Mouse (Mus musculus): ENCODE data around the gene Lipc.

Gene Lipc

DNA sequence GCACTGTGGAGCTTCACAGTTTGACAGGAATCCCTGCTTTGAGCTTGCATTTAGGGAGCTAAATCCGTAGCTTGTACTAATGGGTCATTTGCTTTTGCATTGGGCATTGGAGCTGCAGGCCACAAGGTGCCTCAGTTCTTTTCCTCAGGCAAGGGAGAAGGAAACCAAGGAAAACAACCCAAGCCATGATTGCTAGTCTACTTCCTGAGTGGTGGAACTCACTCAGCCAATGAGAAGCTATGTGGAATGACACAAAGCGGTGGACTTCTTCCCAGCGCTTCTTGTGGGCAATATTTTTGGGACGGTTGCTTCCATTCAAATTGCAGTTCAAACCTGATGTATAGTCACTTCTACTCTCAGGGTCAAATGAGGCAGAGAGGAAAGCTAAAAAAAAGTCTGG is at the start of gene Lipc:
Gene Lipc (minus strand): TSS at position 101 of the 400 bp plus-strand sequence.
- no peak for DNase-seq (ENCODE audit: inconsistent age in 2 of 2, low spot score in 1 of 2)

DNA sequence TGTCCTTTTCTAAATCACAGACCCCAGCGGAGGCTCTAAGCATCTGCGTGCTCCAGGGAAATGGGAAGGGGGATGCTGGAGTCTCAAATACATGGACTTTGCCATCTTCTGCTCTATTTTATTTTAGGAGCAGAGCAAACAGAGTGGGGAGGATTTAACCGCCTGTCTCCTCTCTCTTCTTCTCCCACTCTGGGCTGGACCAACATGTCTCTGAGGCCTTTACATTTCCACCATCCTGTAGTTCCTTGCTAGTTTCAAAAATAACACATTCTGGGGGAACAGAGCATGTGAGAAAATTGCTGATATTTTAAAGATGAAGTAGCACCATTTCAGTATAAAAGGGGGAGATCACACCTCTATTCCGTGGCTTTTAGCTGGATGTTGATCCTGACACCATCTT is 47.1 kb upstream of the Lipc start:
- DNase-seq (ENCODE audit: inconsistent age in 2 of 2, low spot score in 1 of 2), result no peak

DNA sequence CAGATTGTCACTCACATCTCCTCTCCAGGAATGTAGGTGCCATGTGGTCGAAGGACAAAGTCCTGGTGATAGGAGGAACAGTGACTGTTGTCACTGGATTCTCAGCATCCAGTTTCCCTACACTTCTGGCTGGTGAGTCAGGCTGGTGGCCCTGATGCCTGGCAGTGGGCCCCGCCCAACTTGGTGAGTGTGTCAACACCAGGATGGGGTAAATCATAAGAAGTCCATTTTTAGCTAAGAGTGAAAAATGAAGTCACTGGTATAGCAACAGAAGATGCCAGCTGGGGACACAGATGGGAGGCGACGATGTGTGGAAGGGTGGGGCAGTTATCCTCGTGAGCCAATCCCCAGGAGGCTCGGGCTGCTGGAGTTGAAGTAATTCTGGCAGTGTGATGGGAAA is 46.7 kb upstream of the Lipc start:
- peak; percentile 26 to 81 for DNase-seq (ENCODE audit: inconsistent age in 2 of 2, low spot score in 1 of 2)

DNA sequence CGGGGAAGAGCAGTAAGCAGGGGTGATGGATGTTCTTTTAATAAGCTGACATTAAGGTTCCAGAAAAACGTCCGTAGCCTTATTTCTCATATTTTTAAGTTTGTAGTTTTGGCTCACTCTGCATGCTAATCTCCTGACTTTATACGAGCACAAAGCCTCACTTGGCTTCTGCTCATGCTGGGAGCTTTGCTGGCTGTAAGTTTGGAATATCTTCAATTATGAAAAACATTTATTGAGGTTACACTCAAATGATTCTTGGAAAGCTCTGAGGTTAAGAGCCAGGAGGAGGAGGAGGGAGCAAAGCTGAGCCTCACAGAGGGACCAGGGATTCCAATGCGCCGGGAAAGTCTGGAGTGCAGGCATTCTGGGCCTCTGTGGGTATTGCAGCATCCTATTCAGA is 41.3 kb upstream of the Lipc start:
- DNase-seq (ENCODE audit: inconsistent age in 2 of 2, low spot score in 1 of 2), result no peak

DNA sequence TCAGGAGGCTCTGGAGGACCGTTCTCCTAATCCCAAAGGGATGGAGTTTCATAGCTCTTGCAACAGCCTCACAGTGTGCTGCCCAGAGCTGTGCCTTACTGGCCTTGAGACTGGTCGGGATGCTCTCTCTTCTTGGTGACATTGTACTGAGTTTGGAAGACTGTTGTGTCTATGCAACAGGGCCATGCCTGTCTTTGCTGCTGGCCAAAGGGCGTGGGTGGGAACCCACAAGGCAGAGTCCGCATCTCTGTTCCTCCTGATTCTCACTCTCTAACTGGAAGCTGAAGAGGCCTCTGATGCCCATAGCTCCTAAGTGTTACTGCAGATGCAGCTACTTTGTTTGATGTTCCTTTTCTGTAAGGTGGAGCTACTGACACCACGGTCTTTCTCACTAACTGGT is 39.4 kb upstream of the Lipc start:
- no peak for DNase-seq (ENCODE audit: inconsistent age in 2 of 2, low spot score in 1 of 2)

DNA sequence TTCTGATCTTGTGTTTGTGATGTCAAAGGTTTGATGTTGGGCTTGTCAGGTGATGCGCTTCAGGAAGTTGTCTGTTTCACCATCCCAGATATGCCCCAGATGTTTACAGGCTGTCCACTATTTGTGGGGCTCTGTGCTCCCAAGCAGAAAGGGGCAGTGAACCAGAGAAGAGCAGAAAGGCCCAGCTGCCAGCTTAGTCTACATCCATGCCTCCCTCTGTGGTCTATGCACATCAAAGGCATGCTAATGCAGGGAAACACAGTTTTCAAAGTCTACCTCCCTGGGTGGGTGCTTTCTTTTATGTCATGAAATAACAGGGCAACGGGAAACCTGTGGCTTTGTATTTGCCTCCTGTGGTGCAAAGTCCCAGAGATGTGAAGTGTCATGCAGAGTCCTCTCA is 35.2 kb upstream of the Lipc start:
- DNase-seq (ENCODE audit: inconsistent age in 2 of 2, low spot score in 1 of 2), result no peak

DNA sequence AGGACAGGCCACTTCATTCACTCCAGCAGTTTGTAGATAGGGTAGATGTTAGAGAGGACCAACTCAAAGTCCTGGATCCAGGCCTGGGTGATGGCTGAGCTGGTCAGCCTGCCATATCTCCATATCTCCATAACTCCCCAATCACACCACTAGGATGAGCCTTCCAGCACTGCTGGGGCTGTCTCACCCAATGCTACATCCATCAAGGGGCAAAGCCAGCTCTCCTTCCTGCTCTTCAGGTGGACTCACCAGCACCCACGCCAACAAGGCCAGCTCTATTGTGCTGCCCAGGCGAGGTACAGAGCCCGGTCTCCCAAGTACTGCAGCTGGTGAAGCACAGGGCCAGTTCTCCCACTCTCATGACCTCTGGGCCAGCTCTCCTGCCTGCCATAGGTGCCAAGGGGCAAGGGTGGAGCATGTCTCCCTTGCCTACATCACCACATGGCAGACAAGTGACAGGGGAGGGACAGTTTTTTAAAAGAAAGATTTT is 31.0 kb upstream of the Lipc start:
- no peak for DNase-seq (ENCODE audit: inconsistent age in 2 of 2, low spot score in 1 of 2)

DNA sequence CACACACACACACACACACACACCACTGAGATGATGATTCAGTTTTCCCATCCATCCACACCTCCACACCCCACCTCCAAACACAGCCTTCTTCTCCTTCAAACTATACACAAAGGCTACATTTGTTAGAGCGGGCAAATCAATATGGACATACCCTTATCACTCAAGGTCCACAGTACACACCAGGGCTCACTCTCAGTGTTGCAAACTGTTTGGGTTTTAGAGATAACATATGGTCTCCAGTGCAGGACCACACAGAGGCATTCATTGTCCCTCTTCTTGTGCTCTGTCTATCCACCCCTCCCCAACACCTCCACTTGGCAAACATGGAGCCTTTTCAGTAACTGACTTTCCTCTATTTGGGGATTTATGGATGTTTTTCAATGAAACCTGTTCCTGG is 29.7 kb upstream of the Lipc start:
- DNase-seq (ENCODE audit: inconsistent age in 2 of 2, low spot score in 1 of 2), result no peak

DNA sequence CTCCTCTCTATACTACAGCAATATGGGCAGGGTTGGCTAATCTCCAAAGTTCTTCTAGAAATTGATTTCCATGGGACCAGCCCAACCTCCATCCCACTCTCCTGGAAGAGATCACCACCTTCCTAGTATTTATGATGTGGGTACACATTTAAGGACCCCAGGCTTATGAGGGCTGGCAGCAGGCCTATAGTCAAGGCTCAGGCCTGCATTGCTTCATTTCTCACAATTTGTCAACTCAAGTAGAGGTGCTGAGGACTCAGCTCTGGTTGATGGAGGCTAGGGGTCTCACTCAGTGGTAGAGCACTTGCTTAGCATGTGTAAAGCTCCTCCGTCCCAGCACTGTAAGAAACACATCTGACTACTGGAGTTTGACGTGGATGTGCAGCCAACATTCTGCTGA is 27.6 kb upstream of the Lipc start:
- DNase-seq (ENCODE audit: inconsistent age in 2 of 2, low spot score in 1 of 2), result no peak

DNA sequence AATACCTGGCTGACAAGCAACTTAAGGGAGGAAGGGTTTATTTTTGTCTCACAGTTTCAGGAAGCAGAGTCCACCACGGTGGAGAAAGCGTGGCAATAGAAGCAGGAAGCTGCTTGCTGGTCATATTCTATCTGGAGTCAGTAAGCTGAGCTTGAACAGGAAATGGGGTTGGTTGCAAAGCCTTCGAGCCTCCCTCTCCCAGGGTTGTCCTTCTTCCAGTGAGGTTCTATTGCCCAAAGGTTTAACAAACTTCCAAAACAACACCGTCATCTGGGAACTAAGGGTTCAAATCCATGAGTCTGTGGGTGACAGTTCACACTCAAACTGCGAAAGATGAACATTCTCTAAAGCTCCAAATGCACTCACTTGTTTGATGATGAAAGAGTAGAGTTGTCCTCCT is 27.1 kb upstream of the Lipc start:
- DNase-seq (ENCODE audit: inconsistent age in 2 of 2, low spot score in 1 of 2), result no peak

DNA sequence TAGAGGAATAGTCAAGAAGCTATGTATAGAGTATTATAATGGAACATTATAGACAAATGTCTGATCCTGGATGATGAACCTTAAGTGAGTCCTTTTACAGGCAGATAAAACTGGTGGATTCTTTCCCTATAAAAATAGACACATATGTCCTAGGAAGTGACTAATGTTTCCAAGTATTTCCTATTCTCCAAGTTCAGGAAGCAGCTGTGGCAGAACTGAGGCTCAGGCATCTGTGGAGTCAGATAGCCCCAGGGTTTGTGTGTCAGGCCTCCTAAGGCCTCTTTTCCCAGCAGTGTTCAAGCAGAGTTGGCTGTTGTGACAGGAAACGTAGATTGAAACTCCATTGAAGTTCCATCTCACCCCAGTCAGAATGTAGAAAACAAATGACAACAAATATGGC is 25.4 kb upstream of the Lipc start:
- peak; percentile 13 to 47 for DNase-seq (ENCODE audit: inconsistent age in 2 of 2, low spot score in 1 of 2)

DNA sequence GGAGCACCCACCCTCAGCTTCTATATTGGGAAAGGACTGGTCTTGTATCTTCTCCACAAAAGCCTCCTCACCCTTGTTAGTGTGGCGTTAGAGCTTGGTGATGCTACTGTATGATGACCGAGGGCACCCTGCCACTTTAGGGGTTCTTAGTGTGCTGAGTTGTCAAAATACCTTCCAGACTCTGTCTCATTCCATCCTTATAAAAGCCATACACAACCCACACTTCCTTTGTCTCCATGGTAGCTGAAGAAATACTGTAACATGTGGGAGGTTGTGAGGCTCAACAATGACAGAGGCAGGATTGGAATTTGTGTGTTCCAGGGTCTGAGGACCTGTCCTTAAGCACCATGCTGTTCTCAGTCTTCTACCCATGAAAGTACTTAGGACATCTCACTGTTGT is 23.9 kb upstream of the Lipc start:
- no peak for DNase-seq (ENCODE audit: inconsistent age in 2 of 2, low spot score in 1 of 2)

DNA sequence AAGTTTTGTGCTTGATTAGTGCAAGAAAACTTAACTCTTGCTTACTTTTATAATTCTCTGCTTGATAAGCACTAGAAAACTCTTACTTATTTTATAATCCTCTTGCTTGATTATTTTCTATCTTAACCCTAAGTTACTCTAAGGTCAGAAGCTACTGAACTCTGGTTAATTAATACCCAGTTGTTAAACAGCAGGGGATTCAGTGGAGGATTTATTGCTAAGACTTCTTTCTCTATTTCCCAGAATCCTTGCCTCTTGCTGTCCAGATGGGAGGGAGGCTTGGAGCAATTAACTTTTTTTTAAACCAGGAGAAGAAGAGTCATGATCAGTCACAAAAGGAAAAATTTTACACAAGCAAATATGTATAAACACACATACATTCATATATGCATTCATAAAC is 21.3 kb upstream of the Lipc start:
- no peak for DNase-seq (ENCODE audit: inconsistent age in 2 of 2, low spot score in 1 of 2)

DNA sequence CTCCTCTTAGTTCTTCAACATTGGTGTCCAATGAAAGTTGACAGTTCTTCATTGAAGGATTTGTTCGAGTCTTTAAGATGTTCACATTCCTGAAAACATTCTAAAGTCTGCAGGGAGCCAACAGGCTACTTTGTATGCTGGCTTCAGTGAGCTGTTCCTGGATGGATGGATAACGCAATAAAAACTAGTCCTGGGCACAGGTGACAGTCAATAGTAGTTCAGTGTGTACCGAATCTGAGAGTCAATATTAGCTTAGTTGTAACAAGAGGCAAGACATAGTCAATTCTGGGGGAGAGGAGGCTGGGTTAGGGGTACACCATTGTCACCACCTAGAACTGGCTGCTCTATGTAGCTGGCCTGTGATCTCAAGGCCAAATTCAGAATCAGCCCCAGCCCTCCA is 17.2 kb upstream of the Lipc start:
- DNase-seq (ENCODE audit: inconsistent age in 2 of 2, low spot score in 1 of 2), result no peak

DNA sequence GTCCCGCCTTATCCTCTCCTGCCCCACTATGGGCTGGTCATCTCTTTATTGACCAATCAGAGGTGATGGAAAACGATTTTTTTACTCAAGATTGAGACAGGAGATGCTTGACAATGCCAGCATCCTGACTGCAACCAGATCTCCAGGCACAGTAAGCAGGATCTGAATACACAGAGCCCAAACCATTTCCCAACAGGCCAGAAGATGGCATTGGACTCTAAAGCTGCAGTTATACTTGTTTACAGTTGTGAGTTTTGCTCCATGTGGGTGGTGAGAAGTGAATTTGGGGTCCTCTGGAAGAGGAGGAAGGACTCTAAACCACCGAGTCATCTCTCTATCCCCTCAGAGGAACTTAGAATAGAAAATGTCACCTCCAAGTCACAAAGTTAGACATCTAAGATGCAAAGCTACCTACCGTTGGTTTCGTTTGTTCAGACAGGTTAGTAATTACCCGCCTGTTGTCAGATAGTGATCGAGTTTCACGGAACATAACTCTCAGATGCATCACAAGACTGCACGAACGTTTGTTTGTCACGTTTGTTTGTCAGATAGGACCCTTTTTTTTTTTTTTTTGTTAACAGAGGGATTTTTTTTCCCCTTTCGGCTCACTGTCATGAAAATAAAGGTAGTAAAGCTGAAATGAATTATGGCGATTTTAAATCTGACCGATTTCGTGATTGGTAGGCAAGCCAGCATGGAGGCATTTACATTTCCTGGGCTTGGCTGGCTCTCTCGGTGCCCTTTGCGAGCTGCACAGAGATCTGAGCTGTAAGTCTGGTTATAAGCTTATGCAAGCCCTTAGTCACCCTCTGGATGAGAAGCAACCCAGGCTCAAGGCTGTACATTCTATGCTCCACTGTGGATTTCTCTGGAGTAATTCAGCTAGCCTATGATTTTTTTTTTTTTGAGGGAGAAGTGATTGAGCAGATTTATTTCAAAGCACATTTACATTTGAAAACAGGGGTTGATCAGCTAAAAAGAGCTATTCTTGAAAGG is 14.3 kb upstream of the Lipc start:
- peak; percentile 13 to 47 for DNase-seq (ENCODE audit: inconsistent age in 2 of 2, low spot score in 1 of 2)

DNA sequence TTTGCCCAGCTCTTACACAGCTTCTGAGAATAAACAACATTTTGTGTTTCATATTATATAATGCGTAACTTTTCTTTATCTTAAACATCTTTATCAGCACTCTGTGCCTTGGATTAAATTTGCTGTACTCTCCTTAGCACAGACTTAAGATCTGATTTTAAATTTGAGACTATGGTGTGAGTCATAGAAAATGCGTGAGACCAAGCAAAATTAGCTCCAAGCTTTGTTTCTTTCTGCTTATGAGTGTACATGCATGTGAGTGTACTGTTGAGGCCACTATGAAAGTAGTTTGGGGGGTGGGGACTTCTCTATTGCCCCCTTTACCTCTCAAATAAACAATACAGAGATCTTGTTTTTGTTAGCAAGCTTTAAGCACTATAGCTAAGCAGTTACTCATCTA is 13.4 kb upstream of the Lipc start:
- no peak for DNase-seq (ENCODE audit: inconsistent age in 2 of 2, low spot score in 1 of 2)

DNA sequence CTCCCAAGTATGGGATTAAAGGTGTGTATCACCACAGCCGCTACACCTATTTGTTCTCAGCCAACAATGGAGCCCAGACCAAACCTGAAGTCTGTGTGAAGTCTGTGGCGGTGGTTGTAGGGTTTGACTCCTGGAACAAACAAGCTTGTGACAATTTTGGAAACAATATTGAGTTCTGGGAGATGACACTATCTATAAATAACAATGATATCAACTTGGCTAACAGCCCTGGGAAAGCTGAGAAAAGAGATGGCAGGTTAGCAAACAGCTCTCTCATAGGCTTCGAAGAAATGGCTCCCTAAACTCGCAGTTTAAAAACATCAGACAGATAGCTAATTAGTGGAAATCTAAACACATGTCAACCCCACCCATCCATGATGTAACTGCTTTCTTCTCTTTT is 13.0 kb upstream of the Lipc start:
- no peak for DNase-seq (ENCODE audit: inconsistent age in 2 of 2, low spot score in 1 of 2)

DNA sequence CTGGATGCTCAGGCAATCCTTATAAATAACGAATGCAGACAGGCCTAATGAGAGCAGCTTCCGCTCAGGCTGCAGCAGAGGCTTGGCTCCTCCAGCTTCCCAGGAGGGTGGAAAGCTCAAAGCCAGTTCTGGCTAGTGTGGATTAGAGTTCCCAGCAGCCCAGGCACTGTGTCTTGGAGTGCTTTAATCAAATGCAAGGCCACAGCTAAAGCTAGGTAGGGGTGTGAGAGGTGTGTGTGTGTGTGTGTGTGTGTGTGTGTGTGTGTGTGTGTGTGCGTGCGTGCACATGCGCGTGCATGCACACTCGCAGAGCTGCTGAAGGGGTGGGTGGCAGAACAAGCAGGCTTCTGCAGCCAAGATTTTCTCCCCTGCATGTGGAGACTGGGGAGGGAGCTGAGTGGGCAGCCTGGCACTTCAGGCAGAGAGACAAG is 11.4 kb upstream of the Lipc start:
- no peak for DNase-seq (ENCODE audit: inconsistent age in 2 of 2, low spot score in 1 of 2)

DNA sequence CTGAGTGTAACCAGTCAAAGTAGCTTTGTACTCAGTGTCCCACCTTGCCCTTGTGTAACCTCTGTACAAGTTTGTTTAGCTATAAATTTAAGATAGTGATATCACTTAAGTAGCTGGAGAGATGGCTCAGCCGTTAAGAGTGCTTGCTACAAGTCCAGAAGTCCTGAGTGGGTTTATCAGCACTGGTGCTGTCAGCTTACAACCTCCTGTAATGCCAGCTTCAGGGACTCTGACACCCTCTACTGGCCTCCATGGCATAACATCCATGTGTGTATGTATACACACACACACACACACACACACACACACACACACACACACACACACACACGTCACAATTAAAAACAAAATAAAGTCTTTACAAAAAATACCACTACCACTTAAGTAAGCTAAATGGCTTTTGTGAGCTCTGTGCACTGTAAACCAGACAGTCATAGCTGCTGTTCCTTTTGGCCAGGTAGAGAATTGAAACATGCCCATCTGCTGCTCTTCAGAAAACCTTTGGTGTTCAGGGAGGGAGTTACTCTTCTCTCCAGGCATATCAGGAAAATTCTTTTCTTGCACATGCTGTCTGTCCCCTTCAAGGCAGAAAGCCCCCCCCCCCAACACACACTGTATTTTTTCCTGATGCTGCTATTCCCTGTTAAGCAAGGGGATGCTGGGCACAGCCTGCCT is 10.9 kb upstream of the Lipc start:
- no peak for DNase-seq (ENCODE audit: inconsistent age in 2 of 2, low spot score in 1 of 2)

DNA sequence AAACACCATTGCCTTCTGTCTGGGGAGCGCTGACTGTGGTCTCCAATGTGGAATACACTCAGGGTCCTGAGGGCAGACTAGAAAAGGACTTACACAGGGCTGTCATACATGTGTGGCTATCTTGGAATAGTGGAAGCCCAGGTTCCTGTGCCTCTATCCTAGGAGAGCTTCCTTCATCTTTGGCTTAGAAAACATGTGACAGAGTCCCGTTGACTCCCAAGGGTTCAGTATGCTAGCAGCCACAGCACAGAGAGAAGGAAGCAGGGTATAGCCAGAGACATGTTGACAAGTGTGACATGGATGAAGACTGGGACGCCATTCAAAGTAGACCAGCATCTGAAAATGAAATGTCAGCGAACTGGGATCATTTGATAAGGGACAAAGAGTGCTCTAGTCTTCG is 8.3 kb upstream of the Lipc start:
- DNase-seq (ENCODE audit: inconsistent age in 2 of 2, low spot score in 1 of 2), result no peak

DNA sequence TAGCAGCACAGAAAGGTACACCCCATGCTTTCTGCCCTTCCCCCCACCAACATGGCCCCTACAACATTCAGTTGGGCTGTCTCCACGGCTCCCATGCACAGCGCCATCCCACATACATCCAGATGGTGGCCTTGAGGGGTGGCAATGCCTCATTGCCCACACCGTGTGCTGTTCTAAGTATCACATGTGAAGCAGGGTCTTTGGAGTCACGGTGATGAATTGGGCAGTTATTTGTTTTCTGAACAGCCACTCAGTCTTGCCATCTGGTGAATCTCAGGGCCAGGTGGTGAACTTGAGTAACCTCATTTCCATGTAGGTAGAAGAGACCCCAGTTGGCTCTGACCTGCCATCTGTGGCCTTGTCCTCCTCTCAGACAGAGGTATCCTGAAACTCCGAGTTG is 7.8 kb upstream of the Lipc start:
- DNase-seq (ENCODE audit: inconsistent age in 2 of 2, low spot score in 1 of 2), result no peak

DNA sequence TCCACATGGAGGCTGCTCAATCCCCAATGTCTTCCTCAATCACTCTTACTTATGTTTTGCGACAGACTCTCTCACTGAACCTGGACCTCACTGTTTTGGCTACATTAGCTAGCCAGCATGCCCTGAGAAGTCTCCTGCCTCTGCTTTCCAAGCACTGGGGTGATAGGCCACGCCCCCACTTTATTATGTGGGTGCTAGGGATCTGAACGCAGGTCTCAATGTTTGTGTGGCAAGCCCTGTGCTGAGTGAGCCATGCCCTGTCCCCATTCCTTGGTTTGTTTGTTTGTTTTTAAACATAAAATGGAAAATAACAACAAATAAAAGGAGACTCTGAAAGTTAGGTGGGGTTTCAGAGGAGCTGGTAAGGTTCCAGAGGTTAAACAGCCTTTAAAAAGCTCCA is 7.4 kb upstream of the Lipc start:
- no peak for DNase-seq (ENCODE audit: inconsistent age in 2 of 2, low spot score in 1 of 2)

Data from adrenal gland, adult (tissue).